Mouse (Mus musculus): ENCODE measurements around the gene Masp1. TPM values are rescaled to one million over a fixed set of nuclear protein-coding genes. Genes with fewer than 3 reads are reported as not detected.

Gene Masp1
- polyA plus RNA-seq, 1 experiment from 2014 or later: 8.4 TPM

DNA sequence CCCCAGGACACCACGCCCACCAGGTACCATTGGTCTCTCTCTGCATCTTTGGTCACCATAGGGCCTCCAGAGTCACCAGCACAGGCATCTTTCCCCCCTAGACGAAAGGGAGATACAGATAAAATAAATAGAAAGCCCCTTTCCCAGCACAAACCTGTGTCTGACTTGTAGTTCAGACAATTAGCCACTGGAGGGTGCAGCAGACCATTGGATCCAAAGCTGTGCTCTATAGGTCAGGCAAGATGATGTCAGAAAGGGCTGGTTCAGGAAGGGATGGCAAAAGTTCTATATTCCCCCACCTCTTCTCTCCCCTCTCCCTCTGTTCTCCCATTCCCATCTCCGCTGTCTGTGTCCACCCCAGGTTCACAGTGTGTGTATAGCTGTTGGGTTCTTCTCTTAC lies 68.1 kb downstream of the Masp1 start:
- H3K4me1 ChIP-seq: peaks cover 4% of the 10 kb centered on the region; the same call in 1 of the 2 replicates
- H3K27me3 ChIP-seq: no peaks in the 10 kb centered on the region
- H3K9me3 ChIP-seq: no peaks in the 10 kb centered on the region
- ATAC-seq (ENCODE audit: insufficient number of reproducible peaks, low FRiP score, low TSS enrichment, low read depth): no peak
- H3K4me3 ChIP-seq: no peak overlapping the region
- H3K4me2 ChIP-seq: no peak overlapping the region
- 20% methylated on average over 3 of the region's 3 CpGs for WGBS
- H3K36me3 ChIP-seq: no peaks in the 10 kb centered on the region
- H3K27ac ChIP-seq: no peak overlapping the region
- H3K9ac ChIP-seq: no peak overlapping the region

DNA sequence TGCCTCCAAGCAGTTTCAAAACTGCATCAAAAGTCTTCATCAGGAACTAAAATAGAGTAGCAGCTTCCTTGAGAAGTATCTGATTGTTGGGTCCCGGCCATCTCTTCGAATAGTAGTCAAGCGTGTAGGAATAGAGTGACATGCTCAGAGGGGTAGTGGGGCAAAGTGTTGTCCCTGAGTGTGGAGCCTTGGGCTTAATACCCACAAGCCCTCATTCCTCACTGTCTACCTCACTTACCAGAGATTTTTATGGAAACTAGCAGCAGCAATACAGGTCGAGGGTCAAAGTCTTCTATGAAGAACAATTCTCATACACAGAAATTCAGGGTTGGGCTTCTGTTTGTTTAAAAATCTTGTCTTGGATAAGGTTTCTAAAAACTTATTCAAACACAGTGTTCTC lies 69.8 kb downstream of the Masp1 start:
- no peak overlapping the region for H3K4me3 ChIP-seq
- no peaks in the 10 kb centered on the region for H3K36me3 ChIP-seq
- H3K27me3 ChIP-seq: no peaks in the 10 kb centered on the region
- no peak overlapping the region for H3K27ac ChIP-seq
- no peaks in the 10 kb centered on the region for H3K4me1 ChIP-seq
- WGBS: 79% methylated on average over 4 of the region's 4 CpGs
- H3K9ac ChIP-seq: no peak overlapping the region
- no peak for ATAC-seq (ENCODE audit: insufficient number of reproducible peaks, low FRiP score, low TSS enrichment, low read depth)
- H3K9me3 ChIP-seq: no peaks in the 10 kb centered on the region
- H3K4me2 ChIP-seq: no peak overlapping the region

DNA sequence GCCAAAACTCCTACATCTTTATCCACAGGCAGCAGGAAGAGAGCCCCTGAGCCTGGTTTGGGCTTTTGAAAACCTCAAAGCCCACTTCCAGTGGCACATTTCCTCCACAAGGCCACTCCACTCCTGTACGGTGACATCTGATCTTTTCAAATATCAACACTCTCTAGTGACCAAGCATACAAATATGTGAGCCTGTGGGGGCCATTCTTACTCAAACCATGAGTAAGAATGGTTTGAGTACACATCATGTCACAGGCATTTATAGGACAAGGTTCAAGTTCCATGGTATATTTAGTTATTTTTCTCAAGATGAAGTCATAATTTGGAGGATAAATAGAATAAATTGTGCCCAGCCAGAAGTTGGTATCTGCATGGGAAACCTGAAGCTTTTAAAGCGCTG lies 70.7 kb downstream of the Masp1 start:
- 77% methylated on average over 2 of the region's 2 CpGs for WGBS
- Histone ChIP-seq H3K27me3 (no peaks in the 10 kb centered on the region), H3K9me3 (no peaks in the 10 kb centered on the region), H3K4me1 (no peaks in the 10 kb centered on the region), H3K9ac (no peak overlapping the region), H3K4me2 (no peak overlapping the region), H3K27ac (no peak overlapping the region), H3K4me3 (no peak overlapping the region), H3K36me3 (no peaks in the 10 kb centered on the region)
- ATAC-seq (ENCODE audit: insufficient number of reproducible peaks, low FRiP score, low TSS enrichment, low read depth): no peak

DNA sequence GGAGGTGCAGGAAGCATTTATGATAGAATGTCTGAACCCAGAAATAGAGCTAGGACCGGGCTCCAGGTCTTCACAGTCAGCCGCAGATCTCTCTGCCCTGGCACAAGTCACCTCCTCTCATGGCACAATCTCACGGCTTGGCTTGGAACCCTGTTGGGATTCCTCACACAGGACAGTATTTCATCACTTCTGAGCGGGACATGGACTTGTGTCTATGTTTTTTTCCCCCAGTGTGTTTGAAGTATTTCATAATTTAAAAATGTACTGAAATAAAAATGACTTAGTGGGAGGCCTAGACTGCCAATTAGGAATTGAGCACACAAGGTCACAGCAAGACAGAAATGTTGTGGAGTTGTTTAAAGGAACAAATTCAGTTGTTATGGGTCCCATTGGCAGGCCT lies 76.4 kb downstream of the Masp1 start:
- no peak for ATAC-seq (ENCODE audit: insufficient number of reproducible peaks, low FRiP score, low TSS enrichment, low read depth)
- Histone ChIP-seq H3K27ac (no peak overlapping the region), H3K4me2 (no peak overlapping the region), H3K36me3 (no peaks in the 10 kb centered on the region), H3K4me3 (no peak overlapping the region), H3K4me1 (no peaks in the 10 kb centered on the region), H3K27me3 (no peaks in the 10 kb centered on the region), H3K9me3 (no peaks in the 10 kb centered on the region), H3K9ac (no peak overlapping the region)
- 88% methylated on average over 4 of the region's 4 CpGs for WGBS

DNA sequence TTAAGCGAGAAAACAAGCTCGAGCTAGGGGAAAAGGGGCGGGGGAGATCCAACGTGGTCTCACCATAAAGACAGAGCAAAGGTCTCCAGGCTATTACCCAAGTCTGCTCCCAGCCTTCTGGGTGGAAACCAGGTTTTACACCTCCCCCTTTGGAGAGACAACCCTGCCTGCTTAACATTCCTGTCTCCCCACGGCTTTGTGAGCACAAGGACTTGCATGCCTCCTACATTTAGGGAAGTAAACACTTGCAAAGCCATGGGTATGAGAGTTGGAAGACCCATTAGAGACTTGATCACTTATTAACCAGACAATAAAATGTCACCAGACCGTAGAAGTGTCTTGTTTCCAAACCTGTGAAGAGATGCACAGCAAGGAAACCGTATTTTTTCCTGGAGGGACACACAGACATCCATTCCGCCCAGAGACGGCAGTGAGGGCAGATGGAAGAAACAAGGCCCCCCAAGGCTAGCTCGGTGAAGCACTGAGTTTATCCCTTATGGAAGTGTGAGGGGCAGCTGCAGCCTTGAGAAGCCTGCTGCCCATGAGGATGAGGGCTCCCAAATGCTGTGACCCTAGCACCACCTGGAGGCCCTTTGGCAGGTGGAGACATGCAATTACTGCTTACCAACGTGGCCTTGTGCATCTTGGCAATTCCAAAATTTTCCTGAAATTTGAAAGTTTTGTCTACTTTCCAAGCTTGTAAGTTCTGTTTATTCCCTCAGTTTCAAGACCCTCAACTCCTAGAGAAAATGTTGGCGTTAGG lies 83.0 kb downstream of the Masp1 start:
- Histone ChIP-seq H3K9me3 (no peaks in the 10 kb centered on the region), H3K4me1 (no peaks in the 10 kb centered on the region), H3K27ac (no peak overlapping the region), H3K36me3 (no peaks in the 10 kb centered on the region), H3K4me3 (no peak overlapping the region), H3K4me2 (no peak overlapping the region), H3K27me3 (no peaks in the 10 kb centered on the region), H3K9ac (no peak overlapping the region)
- no peak for ATAC-seq (ENCODE audit: insufficient number of reproducible peaks, low FRiP score, low TSS enrichment, low read depth)
- WGBS: 53% methylated on average over 12 of the region's 12 CpGs

DNA sequence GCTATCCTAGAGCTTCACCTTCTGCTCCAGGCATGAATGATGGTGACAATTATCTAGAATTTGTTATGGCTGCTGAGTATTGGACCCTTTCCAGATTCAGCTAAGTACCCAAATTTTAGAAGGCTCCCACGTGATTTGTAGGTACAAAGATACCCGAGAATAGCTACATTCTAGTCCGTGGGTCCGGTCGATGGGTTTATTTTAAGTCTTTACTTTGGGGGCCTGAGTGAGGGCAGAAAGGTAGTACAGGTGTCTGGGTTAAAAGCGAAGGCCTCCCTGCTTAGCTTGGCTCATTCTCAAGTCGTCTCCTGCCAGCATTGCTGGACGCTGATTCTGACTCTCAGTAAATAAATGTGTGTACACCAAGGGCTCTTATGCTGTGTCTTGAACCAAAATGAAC lies 90.6 kb downstream of the Masp1 start:
- no peak for ATAC-seq (ENCODE audit: insufficient number of reproducible peaks, low FRiP score, low TSS enrichment, low read depth)
- no peaks in the 10 kb centered on the region for H3K27me3 ChIP-seq
- H3K27ac ChIP-seq: no peak overlapping the region
- H3K4me1 ChIP-seq: no peaks in the 10 kb centered on the region
- 81% methylated on average over 8 of the region's 8 CpGs for WGBS
- H3K4me3 ChIP-seq: no peak overlapping the region
- H3K9me3 ChIP-seq: no peaks in the 10 kb centered on the region
- H3K36me3 ChIP-seq: no peaks in the 10 kb centered on the region
- H3K9ac ChIP-seq: no peak overlapping the region
- no peak overlapping the region for H3K4me2 ChIP-seq

DNA sequence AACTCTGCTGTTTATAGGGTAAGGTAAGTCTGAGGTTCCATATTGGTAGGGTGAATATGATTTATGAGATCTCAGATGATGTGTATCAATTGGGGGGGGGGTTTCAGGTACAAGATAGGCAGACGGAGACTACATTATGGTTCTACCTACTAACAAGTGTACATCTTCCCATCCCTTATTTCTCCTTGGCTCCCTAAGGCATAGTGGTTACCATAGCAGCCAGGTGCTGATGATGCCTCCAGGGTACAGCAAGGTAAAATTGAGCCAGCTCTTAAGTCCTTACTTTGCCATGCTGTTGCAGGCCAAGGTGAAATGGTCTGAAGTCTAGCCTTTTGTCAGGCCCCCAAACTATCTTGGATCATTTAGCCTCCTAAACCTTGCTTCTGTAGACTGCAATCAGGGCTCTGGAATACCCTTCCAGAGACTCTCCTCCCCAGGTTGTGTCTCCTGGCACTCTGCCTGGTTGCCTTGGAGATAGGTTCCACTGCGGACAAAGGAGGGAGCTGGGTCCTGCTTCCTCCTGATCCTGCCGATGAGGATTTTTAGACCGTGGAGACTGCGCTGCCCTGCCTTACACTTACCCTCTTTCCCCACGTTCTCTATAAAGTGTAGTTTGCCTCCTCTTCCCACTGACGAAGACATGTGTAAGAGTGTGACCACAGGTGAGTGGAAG lies 91.8 kb downstream of the Masp1 start, which contains the start of gene Rtp1:
TSS of gene Rtp1 (plus strand) at position 487 of the 673 bp plus-strand sequence.
- ATAC-seq (ENCODE audit: insufficient number of reproducible peaks, low FRiP score, low TSS enrichment, low read depth): no peak
- Histone ChIP-seq H3K27ac (no peak within 1 kb of the TSS), H3K9me3 (no peaks in the 10 kb centered on the region), H3K36me3 (no peaks in the 10 kb centered on the region), H3K9ac (no peak within 1 kb of the TSS), H3K4me2 (no peak within 1 kb of the TSS), H3K4me1 (no peaks in the 10 kb centered on the region), H3K4me3 (no peak within 1 kb of the TSS), H3K27me3 (no peaks in the 10 kb centered on the region)
- 83% methylated on average over 7 of the region's 7 CpGs for WGBS

DNA sequence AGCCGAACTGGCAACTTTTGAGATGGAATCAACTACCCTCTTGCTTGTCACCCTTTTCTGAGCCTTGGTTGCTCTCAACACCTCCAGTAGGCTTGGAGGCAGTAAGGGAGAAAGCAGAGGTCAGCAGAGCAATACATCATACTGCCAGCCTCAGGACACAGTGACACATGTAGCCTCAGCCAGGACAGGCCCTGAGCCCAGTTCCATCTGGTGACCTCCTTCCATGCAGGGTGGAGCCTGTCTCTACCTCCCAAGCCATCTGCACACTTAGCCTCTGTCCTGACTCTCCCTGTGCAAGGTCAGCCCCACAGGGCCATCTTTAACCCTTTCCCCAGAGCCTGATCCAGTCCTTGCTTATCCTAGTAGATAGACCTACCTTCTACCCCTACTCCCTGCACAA lies 92.9 kb downstream of the Masp1 start:
- no peak for ATAC-seq (ENCODE audit: insufficient number of reproducible peaks, low FRiP score, low TSS enrichment, low read depth)
- no peak overlapping the region for H3K9ac ChIP-seq

DNA sequence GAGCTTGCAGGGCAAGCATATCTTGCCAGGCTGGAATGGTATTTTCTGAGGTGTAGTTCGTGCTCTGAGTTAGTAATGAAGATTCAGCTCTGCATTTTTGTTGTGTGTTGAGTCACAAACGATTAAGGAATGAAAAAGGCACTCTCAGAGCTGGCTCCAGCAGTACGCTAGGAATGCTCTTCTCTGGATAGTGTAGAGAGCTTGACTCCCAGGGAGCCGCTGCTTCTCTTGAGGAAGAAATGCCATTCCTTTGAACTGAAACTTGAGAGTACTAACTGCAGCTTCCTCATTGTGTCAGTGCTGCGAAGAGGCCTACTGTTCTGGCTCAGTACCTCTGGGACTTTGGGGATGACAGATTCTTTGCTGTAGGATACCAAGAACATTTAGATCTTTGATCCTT lies 96.8 kb downstream of the Masp1 start:
- H3K9me3 ChIP-seq: no peaks in the 10 kb centered on the region
- H3K4me3 ChIP-seq: no peak overlapping the region
- H3K27ac ChIP-seq: no peak overlapping the region
- no peak overlapping the region for H3K4me2 ChIP-seq
- WGBS: 69% methylated on average over 5 of the region's 5 CpGs
- H3K4me1 ChIP-seq: no peaks in the 10 kb centered on the region
- no peaks in the 10 kb centered on the region for H3K36me3 ChIP-seq
- no peaks in the 10 kb centered on the region for H3K27me3 ChIP-seq
- ATAC-seq (ENCODE audit: insufficient number of reproducible peaks, low FRiP score, low TSS enrichment, low read depth): no peak
- H3K9ac ChIP-seq: no peak overlapping the region

More for the DNA sequence above, 92.9 kb downstream of the Masp1 start:
- Histone ChIP-seq H3K27me3 (no peaks in the 10 kb centered on the region), H3K36me3 (no peaks in the 10 kb centered on the region), H3K9me3 (no peaks in the 10 kb centered on the region), H3K4me3 (no peak overlapping the region), H3K27ac (no peak overlapping the region), H3K4me1 (no peaks in the 10 kb centered on the region), H3K4me2 (no peak overlapping the region)
- WGBS: 72% methylated on average over 1 of the region's 1 CpGs

DNA sequence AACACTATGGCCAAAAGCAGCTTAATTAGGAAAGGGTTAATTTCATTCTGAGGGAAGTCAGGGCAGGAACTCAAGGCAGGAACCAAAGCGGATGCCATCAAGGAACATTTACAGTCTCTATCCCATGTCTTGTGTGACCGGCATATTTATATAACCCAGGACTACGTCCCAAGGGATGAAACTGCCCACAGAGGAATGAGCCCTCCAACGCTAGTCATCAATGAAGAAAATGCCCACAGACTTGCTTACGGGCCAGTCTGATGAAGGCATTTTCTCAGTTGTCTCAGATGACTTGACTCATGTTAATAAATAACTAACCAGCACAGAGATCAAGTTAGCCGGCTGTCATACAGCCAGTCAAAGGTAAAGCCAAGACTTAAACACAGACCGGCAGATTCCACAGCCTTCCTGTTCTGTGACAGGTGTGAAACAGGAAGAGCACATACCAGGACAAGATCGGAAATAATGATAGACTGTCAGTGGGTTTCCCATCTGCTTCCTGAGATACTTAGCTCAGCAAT lies 101.0 kb downstream of the Masp1 start:
- peaks cover 13% of the 10 kb centered on the region for H3K4me1 ChIP-seq
- H3K4me3 ChIP-seq: no peak overlapping the region
- H3K36me3 ChIP-seq: no peaks in the 10 kb centered on the region
- no peak overlapping the region for H3K4me2 ChIP-seq
- 82% methylated on average over 8 of the region's 8 CpGs for WGBS
- ATAC-seq (ENCODE audit: insufficient number of reproducible peaks, low FRiP score, low TSS enrichment, low read depth): no peak
- H3K9ac ChIP-seq: no peak overlapping the region
- no peaks in the 10 kb centered on the region for H3K9me3 ChIP-seq
- peaks cover 6% of the 10 kb centered on the region; the same call in 1 of the 2 replicates for H3K27me3 ChIP-seq
- H3K27ac ChIP-seq: no peak overlapping the region

DNA sequence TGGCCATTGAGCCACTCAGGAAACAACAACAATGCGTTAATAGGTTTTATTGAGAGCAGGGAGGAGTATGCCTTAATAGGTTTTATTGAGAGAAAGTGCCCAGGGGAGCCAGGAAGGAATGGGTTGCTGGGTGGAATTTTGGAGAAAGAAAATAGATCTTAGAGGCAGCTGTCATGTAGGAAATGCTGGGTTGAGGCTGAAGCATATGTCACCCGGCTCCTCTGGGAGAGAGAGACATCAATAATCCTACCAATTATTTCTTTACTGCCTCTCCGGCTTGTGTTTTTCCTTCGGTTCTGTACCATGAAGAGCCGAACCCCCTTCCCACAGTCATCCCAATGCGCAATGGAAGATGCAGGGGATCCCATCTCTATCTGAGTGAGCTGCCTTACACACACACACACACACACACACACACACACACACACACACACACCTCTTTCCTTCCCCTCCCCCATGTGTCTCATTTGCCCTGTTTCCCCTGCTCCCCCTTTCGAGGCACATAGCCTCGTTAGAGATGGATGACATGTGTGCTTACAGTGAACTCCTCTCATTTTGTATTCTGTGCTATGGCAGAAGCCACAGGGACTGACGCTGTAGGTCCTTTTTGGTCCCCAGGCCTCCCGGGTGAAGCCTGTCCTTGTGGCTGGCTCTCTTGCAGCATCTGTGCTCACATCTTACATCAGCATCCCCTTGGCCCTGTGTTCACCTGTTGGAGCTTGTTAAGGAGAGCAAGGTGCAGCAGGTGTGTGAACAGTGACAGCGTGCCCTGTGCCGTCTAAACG lies 103.0 kb downstream of the Masp1 start:
- ATAC-seq (ENCODE audit: insufficient number of reproducible peaks, low FRiP score, low TSS enrichment, low read depth): no peak
- WGBS: 59% methylated on average over 13 of the region's 13 CpGs
- no peak overlapping the region for H3K27ac ChIP-seq

More for the DNA sequence above, 103.0 kb downstream of the Masp1 start:
- H3K36me3 ChIP-seq: no peaks in the 10 kb centered on the region
- no peaks in the 10 kb centered on the region for H3K9me3 ChIP-seq
- H3K27me3 ChIP-seq: peaks cover 6% of the 10 kb centered on the region; the same call in 1 of the 2 replicates
- peaks cover 13% of the 10 kb centered on the region for H3K4me1 ChIP-seq
- no peak overlapping the region for H3K4me2 ChIP-seq
- no peak overlapping the region for H3K9ac ChIP-seq
- H3K4me3 ChIP-seq: no peak overlapping the region

All from limb, embryonic 15.5 days (tissue).